Mouse (Mus musculus) T-helper 17 cell (primary cell): ENCODE results near the gene Irs1.

Experiments
- in situ Hi-C, 2 experiments: fragments of 300-600 bp; cut with MboI, MseI; formaldehyde crosslinking; loops; 1 replicate in 1 of 2; 2 replicates in 1 of 2; pipeline ENCODE4 v1.15.1; 2025; ENCODE audit warnings: high pct_unique_total_duplicates in 2 of 2

Gene Irs1

GRCm38 (mm10) chr1:82291151-82291797 lies at the start of gene Irs1:
Irs1 (minus strand) TSS chr1:82291416.
- in situ Hi-C loops, result loop anchor here (5.0 to 25.0 kb wide), 4 partner anchors 974 to 1629 kb away; no protein-coding TSS in a partner anchor

GRCm38 (mm10) chr1:82334506-82334905 lies 43.3 kb upstream of the Irs1 start:
- in situ Hi-C loops, result no loop called here

- in situ Hi-C loops, result no loop called here
These were observed 38.7 kb upstream of the Irs1 start for GRCm38 (mm10) chr1:82329954-82330247.

GRCm38 (mm10) chr1:82329237-82329953 lies 38.2 kb upstream of the Irs1 start:
- in situ Hi-C loops, result no loop called here

GRCm38 (mm10) chr1:82328033-82328775 lies 37.0 kb upstream of the Irs1 start:
- in situ Hi-C loops, result no loop called here

- in situ Hi-C loops, result no loop called here
These were observed 34.9 kb upstream of the Irs1 start for GRCm38 (mm10) chr1:82326120-82326519.

- in situ Hi-C loops, result no loop called here
These were observed 33.0 kb upstream of the Irs1 start for GRCm38 (mm10) chr1:82324131-82324785.

- in situ Hi-C loops, result no loop called here
These were observed 30.2 kb upstream of the Irs1 start for GRCm38 (mm10) chr1:82321441-82321840.

- in situ Hi-C loops, result no loop called here
These were observed 29.6 kb upstream of the Irs1 start for GRCm38 (mm10) chr1:82320864-82321263.

- in situ Hi-C loops, result no loop called here
These were observed 29.2 kb upstream of the Irs1 start for GRCm38 (mm10) chr1:82320456-82320855.

GRCm38 (mm10) chr1:82316746-82317126 lies 25.5 kb upstream of the Irs1 start:
- in situ Hi-C loops, result no loop called here

GRCm38 (mm10) chr1:82316111-82316745 lies 25.0 kb upstream of the Irs1 start, which contains the start of gene Rhbdd1:
Rhbdd1 (plus strand) TSS chr1:82316452.
- in situ Hi-C loops, result no loop called here

- in situ Hi-C loops, result no loop called here
These were observed 13.3 kb upstream of the Irs1 start for GRCm38 (mm10) chr1:82304483-82304882.

GRCm38 (mm10) chr1:82298586-82298985 lies 7.4 kb upstream of the Irs1 start:
- in situ Hi-C loops, result loop anchor here (10.0 to 25.0 kb wide), 3 partner anchors 1344 to 1636 kb away; no protein-coding TSS in a partner anchor

GRCm38 (mm10) chr1:82294102-82294501 lies 2.9 kb upstream of the Irs1 start:
- in situ Hi-C loops, result loop anchor here (5.0 to 25.0 kb wide), 4 partner anchors 977 to 1632 kb away; no protein-coding TSS in a partner anchor

- in situ Hi-C loops, result loop anchor here (5.0 to 25.0 kb wide), 4 partner anchors 975 to 1630 kb away; no protein-coding TSS in a partner anchor
These were observed 1.6 kb upstream of the Irs1 start for GRCm38 (mm10) chr1:82292771-82293170.

- in situ Hi-C loops, result loop anchor here (5.0 to 25.0 kb wide), 4 partner anchors 975 to 1630 kb away; no protein-coding TSS in a partner anchor
These were observed 905 bp upstream of the Irs1 start for GRCm38 (mm10) chr1:82291930-82292712.

- in situ Hi-C loops, result loop anchor here (5.0 to 25.0 kb wide), 4 partner anchors 973 to 1628 kb away; no protein-coding TSS in a partner anchor
These were observed 479 bp downstream of the Irs1 start for GRCm38 (mm10) chr1:82290723-82291150.

GRCm38 (mm10) chr1:82289990-82290681 lies 1.1 kb downstream of the Irs1 start:
- in situ Hi-C loops, result loop anchor here (5.0 to 25.0 kb wide), 4 partner anchors 973 to 1628 kb away; no protein-coding TSS in a partner anchor
